Mouse (Mus musculus) intestine, embryonic 16.5 days (tissue): ENCODE measurements at regions not wholly inside any gene's neighbourhood (a gene's known extent, or its start where the extent isn't known, plus 50 kb on each side); places are given as distances from the start of the nearest gene placed in this dataset.

Source experiments
- ATAC-seq: fragments of 200-750 bp; cut with Nextera tagmentation; 2 replicates; pipeline ENCODE4 v1.8.0; 2017; ENCODE audit warnings: moderate TSS enrichment, moderate library complexity
- H3K27ac ChIP-seq: fragments of 300-500 bp; sonication (generic); 2 replicates; pipeline ENCODE4 v1.5.1; 2014; ENCODE audit warnings: mild to moderate bottlenecking, low read length
- H3K27me3 ChIP-seq: fragments of 300-500 bp; sonication (generic); replicated peaks from 2 replicates; pipeline ENCODE4 v1.6.1; 2014; ENCODE audit warnings: low read length, control low read depth, mixed read lengths; ENCODE audit not compliant: control insufficient read depth, insufficient read depth
- H3K36me3 ChIP-seq: fragments of 300-500 bp; sonication (generic); 2 replicates; pipeline ENCODE4 v1.6.1; 2014; ENCODE audit warnings: low read length, control low read depth; ENCODE audit not compliant: control insufficient read depth, insufficient read depth
- H3K4me1 ChIP-seq: fragments of 300-500 bp; sonication (generic); 2 replicates; pipeline ENCODE4 v1.6.1; 2014; ENCODE audit warnings: low read length, control low read depth, mixed read lengths; ENCODE audit not compliant: control insufficient read depth, insufficient read depth
- H3K4me2 ChIP-seq: fragments of 300-500 bp; sonication (generic); 2 replicates; pipeline ENCODE4 v1.6.1; 2014; ENCODE audit warnings: low read depth, low read length, control low read depth
- H3K4me3 ChIP-seq: fragments of 300-500 bp; sonication (generic); 2 replicates; pipeline ENCODE4 v1.5.1; 2014; ENCODE audit warnings: mild to moderate bottlenecking, low read length
- H3K9ac ChIP-seq: fragments of 300-500 bp; sonication (generic); 2 replicates; pipeline ENCODE4 v1.6.1; 2014; ENCODE audit warnings: low read depth, low read length
- H3K9me3 ChIP-seq: fragments of 300-500 bp; sonication (generic); 2 replicates; pipeline ENCODE4 v1.6.1; 2016; ENCODE audit warnings: low read length, control low read depth; ENCODE audit not compliant: control insufficient read depth
- WGBS: fragments of 180-500 bp; shearing (Covaris S2); extraction: QIAGEN DNeasy Blood & Tissue Kit; methylation state at CpG from one replicate; pipeline ENCODE4 v1.1.7; 2014; 5-methylcytosine and 5-hydroxymethylcytosine counted together

DNA sequence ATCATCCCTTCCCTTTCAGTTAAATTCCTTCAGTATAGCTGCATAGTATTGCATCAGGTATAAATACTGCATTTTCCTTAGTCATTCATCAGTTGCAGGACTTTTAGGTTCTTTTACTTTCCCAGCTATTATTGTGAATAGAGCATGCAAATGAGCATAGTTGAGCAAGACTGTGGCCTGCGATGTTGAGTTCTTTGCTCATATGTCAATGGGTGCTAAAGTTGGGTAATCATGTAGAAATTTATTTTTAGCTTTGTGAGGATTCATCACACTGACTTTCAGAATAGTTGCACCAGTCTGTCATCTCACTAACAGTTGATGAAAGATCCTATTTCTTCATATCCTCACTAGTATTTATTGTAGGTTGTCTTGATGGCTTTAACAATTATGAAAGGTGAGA, 380.3 kb upstream of the Arrdc3 start:
- 75% methylated on average over 1 of the region's 1 CpGs for WGBS
- H3K4me3 ChIP-seq: no peak overlapping the region
- no peak overlapping the region for H3K27ac ChIP-seq
- no peak for ATAC-seq
- H3K4me2 ChIP-seq: no peak overlapping the region
- H3K9me3 ChIP-seq: no peaks in the 10 kb centered on the region
- no peaks in the 10 kb centered on the region for H3K4me1 ChIP-seq
- no peaks in the 10 kb centered on the region for H3K27me3 ChIP-seq
- no peak overlapping the region for H3K9ac ChIP-seq
- H3K36me3 ChIP-seq: no peaks in the 10 kb centered on the region

DNA sequence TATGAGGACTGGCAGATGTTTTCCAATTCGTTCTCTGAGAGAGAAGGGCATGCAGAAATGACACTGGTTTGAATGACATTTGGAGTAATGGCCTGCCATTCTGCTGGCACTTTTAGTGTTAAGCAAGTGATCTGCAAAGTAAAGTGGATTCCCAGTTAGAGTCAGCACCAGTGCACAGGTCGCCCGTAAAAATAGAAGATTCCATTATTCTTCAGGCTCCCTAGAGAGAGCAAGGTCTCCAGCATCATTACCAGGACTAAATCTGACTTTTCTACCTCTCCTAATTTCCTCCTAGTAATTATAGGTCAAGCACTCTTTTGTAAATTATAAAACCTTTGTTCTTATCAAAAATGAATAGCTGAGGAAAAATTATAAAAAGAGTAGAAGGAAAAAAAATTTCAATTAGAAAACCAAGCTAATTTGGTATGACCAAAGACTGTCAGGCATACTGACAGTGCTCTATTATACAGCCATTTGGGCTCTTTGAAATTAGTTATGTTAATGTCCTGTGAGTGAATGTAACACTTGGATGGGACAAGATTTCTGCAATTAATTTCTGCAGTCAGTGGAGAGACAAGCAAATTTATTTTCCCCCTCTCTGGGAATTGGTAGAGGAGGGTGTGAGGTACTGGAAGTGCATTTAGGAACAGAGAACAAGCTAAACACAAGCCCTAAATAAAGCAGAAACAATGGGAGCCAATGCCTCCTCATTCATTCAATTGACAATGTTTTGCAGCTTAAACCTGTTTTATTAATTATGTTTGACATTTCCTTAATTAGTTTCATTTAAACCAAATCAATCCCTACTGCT, 368.8 kb upstream of the Arrdc3 start:
- no peak for ATAC-seq
- Histone ChIP-seq H3K4me2 (no peak overlapping the region), H3K9me3 (no peaks in the 10 kb centered on the region), H3K9ac (no peak overlapping the region), H3K4me3 (no peak overlapping the region), H3K36me3 (no peaks in the 10 kb centered on the region), H3K27me3 (no peaks in the 10 kb centered on the region), H3K4me1 (no peaks in the 10 kb centered on the region), H3K27ac (no peak overlapping the region)
- 46% methylated on average over 3 of the region's 3 CpGs for WGBS

DNA sequence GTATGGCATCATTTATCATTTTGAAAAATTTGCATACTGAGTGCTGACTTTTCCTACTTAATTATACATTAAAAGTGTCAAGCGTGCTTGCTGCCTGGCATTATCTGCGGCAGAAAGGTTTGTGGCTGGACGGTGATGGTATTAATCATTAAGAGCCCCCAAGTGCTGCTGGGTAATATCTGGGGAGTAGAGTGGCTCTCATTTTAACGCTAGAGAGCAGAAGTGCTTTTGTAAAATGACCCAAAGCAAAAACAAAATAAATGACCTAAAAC, 368.3 kb upstream of the Arrdc3 start:
- ATAC-seq: no peak
- H3K4me3 ChIP-seq: no peak overlapping the region
- no peak overlapping the region for H3K9ac ChIP-seq

DNA sequence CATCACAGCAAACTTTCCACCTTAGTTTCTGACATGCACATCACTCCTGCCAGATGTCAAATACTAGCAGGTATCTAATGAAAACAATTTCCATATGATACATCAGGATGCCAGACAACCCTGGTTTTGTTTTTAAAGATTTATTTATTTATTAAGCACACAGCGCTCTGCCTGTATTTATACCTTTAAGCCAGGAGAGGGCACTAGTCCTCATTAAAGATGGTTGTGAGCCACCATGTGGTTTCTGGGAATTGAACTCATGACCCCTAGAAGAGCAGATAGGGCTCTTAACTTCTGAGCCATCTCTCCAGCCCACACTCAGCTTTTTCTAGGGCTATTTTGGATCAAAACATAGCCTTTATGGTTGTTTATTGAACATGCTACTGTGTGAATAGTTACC, 364.3 kb upstream of the Arrdc3 start:
- Histone ChIP-seq H3K36me3 (no peaks in the 10 kb centered on the region), H3K9ac (no peak overlapping the region), H3K4me3 (no peak overlapping the region), H3K9me3 (no peaks in the 10 kb centered on the region), H3K4me2 (no peak overlapping the region), H3K27me3 (no peaks in the 10 kb centered on the region), H3K4me1 (no peaks in the 10 kb centered on the region), H3K27ac (no peak overlapping the region)
- 79% methylated on average over 1 of the region's 1 CpGs for WGBS
- ATAC-seq: no peak

More for the DNA sequence above, 368.3 kb upstream of the Arrdc3 start:
- Histone ChIP-seq H3K27me3 (no peaks in the 10 kb centered on the region), H3K4me2 (no peak overlapping the region), H3K27ac (no peak overlapping the region), H3K4me1 (no peaks in the 10 kb centered on the region), H3K9me3 (no peaks in the 10 kb centered on the region), H3K36me3 (no peaks in the 10 kb centered on the region)
- 40% methylated on average over 4 of the region's 4 CpGs for WGBS

DNA sequence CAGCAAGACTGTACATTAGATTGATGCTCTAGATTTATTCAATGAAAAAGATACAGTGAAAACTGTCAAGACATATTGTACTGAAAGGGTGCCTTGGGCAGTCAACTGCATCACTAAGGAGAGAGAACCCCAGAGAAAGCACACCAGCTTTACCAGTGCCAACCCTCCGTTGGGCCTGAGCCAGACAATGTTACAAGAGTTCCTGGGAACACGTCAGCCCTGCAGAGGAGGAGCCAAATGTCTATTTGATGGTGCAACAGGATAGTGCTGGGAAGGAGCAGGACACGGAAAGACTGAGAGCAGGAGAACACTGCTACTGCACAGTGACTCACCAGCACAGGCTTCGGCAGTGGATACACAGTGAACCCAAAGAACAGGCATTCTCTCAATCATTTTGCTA, 363.4 kb upstream of the Arrdc3 start:
- no peaks in the 10 kb centered on the region for H3K27me3 ChIP-seq
- no peak overlapping the region for H3K4me2 ChIP-seq
- ATAC-seq: no peak
- H3K36me3 ChIP-seq: no peaks in the 10 kb centered on the region
- no peaks in the 10 kb centered on the region for H3K9me3 ChIP-seq
- 57% methylated on average over 4 of the region's 4 CpGs for WGBS
- H3K9ac ChIP-seq: no peak overlapping the region
- no peak overlapping the region for H3K4me3 ChIP-seq
- no peaks in the 10 kb centered on the region for H3K4me1 ChIP-seq
- H3K27ac ChIP-seq: no peak overlapping the region

DNA sequence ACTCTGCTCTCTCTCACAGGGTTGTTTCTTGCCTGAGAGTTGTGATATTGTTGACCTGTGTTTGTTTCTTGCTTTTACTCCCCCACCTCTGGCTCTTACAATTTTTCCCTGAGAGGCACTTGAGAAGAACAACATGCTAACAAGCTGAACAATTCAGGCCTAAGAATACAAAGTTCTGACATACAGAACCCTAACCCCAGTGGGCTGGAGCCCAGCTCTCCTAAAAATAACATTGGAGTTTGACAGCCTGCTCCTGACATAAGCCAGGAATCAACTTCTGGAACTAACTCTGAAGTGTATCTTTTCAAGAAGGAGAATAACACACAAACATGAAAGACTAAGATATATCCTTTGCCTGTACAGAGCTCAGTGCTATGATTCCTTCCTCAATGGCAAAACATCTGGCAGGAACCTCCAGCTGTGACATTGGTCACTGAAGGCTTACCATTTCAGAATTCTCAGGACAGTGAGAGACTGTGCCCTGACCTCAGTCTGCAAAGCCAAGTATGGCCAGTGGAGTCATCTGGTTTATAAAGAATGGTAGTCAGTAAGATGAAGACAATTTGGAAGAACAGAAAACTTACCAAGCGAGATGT, 347.3 kb upstream of the Arrdc3 start:
- no peaks in the 10 kb centered on the region for H3K36me3 ChIP-seq
- no peak overlapping the region for H3K4me3 ChIP-seq
- H3K9me3 ChIP-seq: no peaks in the 10 kb centered on the region
- H3K9ac ChIP-seq: no peak overlapping the region
- no peaks in the 10 kb centered on the region for H3K27me3 ChIP-seq
- no peak overlapping the region for H3K27ac ChIP-seq
- WGBS: 80% methylated on average over 1 of the region's 1 CpGs
- H3K4me1 ChIP-seq: no peaks in the 10 kb centered on the region
- no peak overlapping the region for H3K4me2 ChIP-seq
- no peak for ATAC-seq

DNA sequence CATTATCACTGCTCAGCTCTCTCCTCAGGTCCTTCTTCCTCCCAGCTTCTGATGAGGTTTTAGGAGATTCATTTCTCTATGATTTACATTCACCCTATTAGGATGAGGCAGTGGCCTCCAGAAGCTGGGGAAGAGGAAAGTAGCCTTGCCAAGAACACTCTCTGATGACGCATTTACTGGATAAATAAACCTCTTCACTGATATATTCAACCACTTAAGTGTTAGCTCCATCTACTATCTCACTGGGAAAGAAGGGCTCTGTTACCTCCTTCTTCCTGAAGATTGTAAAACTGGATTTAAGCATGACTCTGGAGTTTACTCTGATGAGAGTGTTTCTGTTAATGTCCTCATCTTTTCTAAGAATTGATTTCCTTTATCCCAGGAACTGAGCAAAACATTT, 338.2 kb upstream of the Arrdc3 start:
- Histone ChIP-seq H3K4me1 (no peaks in the 10 kb centered on the region), H3K27me3 (no peaks in the 10 kb centered on the region), H3K4me3 (no peak overlapping the region), H3K4me2 (no peak overlapping the region), H3K9ac (no peak overlapping the region), H3K9me3 (no peaks in the 10 kb centered on the region), H3K27ac (no peak overlapping the region), H3K36me3 (no peaks in the 10 kb centered on the region)
- ATAC-seq: peak; percentile 50; the same call in 1 of the 2 replicates
- WGBS: 44% methylated on average over 1 of the region's 1 CpGs

DNA sequence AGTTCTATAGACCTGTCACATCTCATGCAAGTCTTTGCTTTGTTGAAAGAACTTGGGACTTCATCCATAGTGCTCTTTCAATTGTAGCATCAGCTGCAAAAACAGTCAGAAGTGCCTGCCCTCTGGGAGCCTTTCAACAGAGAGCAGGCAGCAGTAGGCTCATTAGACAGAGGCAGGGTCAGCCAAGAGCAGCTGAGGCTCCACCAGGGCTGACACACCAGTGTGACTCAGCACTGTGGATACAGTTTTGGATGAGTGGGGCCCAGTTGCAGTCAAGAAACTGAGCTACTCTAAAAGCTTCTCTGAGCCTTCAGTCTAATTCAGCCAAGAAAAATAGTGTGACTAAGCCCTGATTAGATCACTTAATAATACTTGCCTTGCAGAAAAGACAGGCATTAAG, 326.0 kb upstream of the Arrdc3 start:
- Histone ChIP-seq H3K27me3 (no peaks in the 10 kb centered on the region), H3K36me3 (no peaks in the 10 kb centered on the region), H3K4me2 (no peak overlapping the region), H3K4me3 (no peak overlapping the region), H3K4me1 (no peaks in the 10 kb centered on the region), H3K27ac (no peak overlapping the region), H3K9me3 (no peaks in the 10 kb centered on the region), H3K9ac (no peak overlapping the region)
- no peak for ATAC-seq
